Mouse (Mus musculus): ENCODE measurements around the gene Pigs. TPM values are rescaled to one million over a fixed set of nuclear protein-coding genes. Genes with fewer than 3 reads are reported as not detected.

Pigs gene
- polyA plus RNA-seq, 1 experiment from 2014 or later: 72.3 TPM

DNA sequence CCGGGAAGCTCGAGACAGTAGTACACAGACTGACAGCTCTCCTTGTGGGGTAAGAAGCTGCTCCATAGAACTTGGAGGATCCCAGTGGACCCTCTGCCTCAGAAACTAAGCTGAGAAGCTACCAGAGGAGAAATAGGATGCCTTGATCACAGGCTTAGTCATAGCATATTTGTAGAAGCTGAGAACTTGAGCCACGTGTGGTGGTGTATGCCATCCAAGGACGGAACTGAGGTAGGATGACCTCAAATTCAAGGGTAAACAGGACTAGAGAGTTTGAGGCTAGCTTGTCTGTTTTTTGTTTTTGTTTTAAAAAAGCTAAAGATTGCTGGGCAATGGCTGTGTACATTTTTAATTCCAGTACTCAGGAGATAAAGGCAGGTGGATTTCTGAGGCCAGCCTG lies 22.9 kb upstream of the Pigs start:
- Histone ChIP-seq H3K4me1 (ENCODE audit: control insufficient read depth, insufficient read depth, low read length) (no peaks in the 10 kb centered on the region), H3K27ac (ENCODE audit: low read depth, low read length) (no peak overlapping the region), H3K4me3 (ENCODE audit: low read depth, low read length) (no peak overlapping the region), H3K36me3 (ENCODE audit: control insufficient read depth, insufficient read depth, low read length) (peaks cover 9% of the 10 kb centered on the region), H3K9ac (ENCODE audit: low read length) (no peak overlapping the region), H3K27me3 (ENCODE audit: control insufficient read depth, insufficient read depth, low read length) (no peaks in the 10 kb centered on the region), H3K4me2 (ENCODE audit: low read depth) (no peak overlapping the region), H3K9me3 (ENCODE audit: control insufficient read depth, low read length) (no peaks in the 10 kb centered on the region)
- 95% methylated on average over 4 of the region's 4 CpGs for WGBS
- no peak for ATAC-seq (ENCODE audit: insufficient read depth, low FRiP score, low TSS enrichment)
- no peak for DNase-seq (ENCODE audit: low spot score)

DNA sequence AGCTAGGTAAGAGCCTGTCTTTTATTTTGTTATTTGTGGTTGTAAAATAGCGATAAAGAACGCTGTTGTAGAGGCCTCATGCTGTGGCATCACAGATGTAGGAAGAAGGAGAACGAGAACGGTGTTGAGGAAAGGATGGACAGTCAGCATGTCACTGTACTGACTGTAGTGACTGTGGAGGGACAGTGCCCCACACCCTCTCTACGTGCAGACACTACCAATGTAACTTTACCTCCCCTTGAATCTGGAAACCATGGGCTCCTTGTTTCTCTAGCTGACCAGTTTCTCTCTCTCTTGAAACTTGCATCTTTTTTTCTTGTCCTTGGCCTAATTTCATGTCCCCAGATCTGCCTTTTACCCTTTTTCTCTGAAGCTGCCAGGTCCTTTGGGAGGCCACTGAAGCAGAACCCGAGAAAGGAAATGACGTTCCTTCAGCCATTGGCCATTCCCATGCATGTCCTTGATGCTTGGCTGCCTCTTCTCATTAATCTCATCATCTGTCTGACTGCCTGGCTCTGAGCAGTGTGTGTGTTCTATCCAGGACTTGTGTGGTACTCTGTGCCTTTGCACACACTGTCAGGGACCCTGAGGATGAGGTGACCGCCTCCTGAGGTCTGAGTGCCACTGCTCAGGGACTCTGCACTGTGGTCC lies 17.2 kb upstream of the Pigs start:
- Histone ChIP-seq H3K4me1 (ENCODE audit: control insufficient read depth, insufficient read depth, low read length) (no peaks in the 10 kb centered on the region), H3K9ac (ENCODE audit: low read length) (no peak overlapping the region), H3K36me3 (ENCODE audit: control insufficient read depth, insufficient read depth, low read length) (peaks cover 30% of the 10 kb centered on the region), H3K9me3 (ENCODE audit: control insufficient read depth, low read length) (no peaks in the 10 kb centered on the region), H3K27me3 (ENCODE audit: control insufficient read depth, insufficient read depth, low read length) (no peaks in the 10 kb centered on the region), H3K4me2 (ENCODE audit: low read depth) (no peak overlapping the region), H3K27ac (ENCODE audit: low read depth, low read length) (no peak overlapping the region), H3K4me3 (ENCODE audit: low read depth, low read length) (no peak overlapping the region)
- ATAC-seq (ENCODE audit: insufficient read depth, low FRiP score, low TSS enrichment): no peak
- DNase-seq (ENCODE audit: low spot score): no peak
- WGBS: 84% methylated on average over 8 of the region's 8 CpGs

DNA sequence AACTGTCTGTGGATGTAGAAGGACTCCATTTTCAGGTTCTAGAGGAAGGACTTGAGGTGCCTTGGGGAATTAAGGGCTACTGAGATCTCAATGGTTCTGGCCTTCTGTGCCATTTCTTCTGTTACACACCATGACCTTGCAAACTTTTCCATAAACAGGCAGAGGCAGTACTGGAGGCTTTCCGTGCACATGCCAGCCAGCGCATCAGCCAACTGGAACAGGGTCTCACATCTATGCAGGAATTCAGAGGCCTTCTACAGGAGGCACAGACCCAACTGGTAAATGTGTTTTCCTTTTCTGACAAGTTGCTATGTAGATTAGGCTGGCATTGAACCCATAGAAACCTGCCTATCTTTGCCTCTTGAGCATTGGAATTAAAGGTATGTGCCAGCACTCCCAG lies 14.6 kb upstream of the Pigs start:
- WGBS: 100% methylated on average over 2 of the region's 2 CpGs
- peaks cover 37% of the 10 kb centered on the region for H3K36me3 ChIP-seq (ENCODE audit: control insufficient read depth, insufficient read depth, low read length)

DNA sequence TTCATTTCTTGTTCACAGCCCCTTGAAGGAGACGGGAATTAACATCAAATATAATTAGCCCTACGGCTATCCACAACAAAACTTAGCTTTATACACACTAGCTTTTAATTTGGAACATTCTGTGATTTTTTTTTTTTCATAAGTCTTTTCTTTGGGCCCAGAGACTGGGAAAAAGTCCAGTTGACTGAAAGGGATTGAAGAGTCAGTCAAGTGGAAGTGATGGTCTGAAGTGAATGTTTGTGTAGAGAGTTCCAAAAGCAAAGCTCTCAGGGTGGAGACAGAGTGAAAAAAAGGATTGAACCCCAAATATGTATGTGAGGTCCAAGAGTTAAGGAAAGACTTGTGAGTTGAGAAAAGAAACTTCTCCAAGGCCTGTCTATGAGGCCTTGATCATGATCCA lies 9.8 kb upstream of the Pigs start:
- ATAC-seq (ENCODE audit: insufficient read depth, low FRiP score, low TSS enrichment) (no peak), DNase-seq (ENCODE audit: low spot score) (no peak)
- WGBS: 89% methylated on average over 2 of the region's 2 CpGs
- Histone ChIP-seq H3K9me3 (ENCODE audit: control insufficient read depth, low read length) (no peaks in the 10 kb centered on the region), H3K36me3 (ENCODE audit: control insufficient read depth, insufficient read depth, low read length) (peaks cover 39% of the 10 kb centered on the region), H3K4me1 (ENCODE audit: control insufficient read depth, insufficient read depth, low read length) (peaks cover 5% of the 10 kb centered on the region; the same call in 1 of the 2 replicates), H3K4me2 (ENCODE audit: low read depth) (no peak overlapping the region), H3K4me3 (ENCODE audit: low read depth, low read length) (no peak overlapping the region), H3K9ac (ENCODE audit: low read length) (no peak overlapping the region), H3K27ac (ENCODE audit: low read depth, low read length) (no peak overlapping the region), H3K27me3 (ENCODE audit: control insufficient read depth, insufficient read depth, low read length) (no peaks in the 10 kb centered on the region)

More for the DNA sequence above, 14.6 kb upstream of the Pigs start:
- Histone ChIP-seq H3K27ac (ENCODE audit: low read depth, low read length) (no peak overlapping the region), H3K27me3 (ENCODE audit: control insufficient read depth, insufficient read depth, low read length) (no peaks in the 10 kb centered on the region), H3K9ac (ENCODE audit: low read length) (no peak overlapping the region), H3K4me2 (ENCODE audit: low read depth) (no peak overlapping the region), H3K9me3 (ENCODE audit: control insufficient read depth, low read length) (no peaks in the 10 kb centered on the region), H3K4me1 (ENCODE audit: control insufficient read depth, insufficient read depth, low read length) (no peaks in the 10 kb centered on the region), H3K4me3 (ENCODE audit: low read depth, low read length) (no peak overlapping the region)
- DNase-seq (ENCODE audit: low spot score) (no peak), ATAC-seq (ENCODE audit: insufficient read depth, low FRiP score, low TSS enrichment) (no peak)

DNA sequence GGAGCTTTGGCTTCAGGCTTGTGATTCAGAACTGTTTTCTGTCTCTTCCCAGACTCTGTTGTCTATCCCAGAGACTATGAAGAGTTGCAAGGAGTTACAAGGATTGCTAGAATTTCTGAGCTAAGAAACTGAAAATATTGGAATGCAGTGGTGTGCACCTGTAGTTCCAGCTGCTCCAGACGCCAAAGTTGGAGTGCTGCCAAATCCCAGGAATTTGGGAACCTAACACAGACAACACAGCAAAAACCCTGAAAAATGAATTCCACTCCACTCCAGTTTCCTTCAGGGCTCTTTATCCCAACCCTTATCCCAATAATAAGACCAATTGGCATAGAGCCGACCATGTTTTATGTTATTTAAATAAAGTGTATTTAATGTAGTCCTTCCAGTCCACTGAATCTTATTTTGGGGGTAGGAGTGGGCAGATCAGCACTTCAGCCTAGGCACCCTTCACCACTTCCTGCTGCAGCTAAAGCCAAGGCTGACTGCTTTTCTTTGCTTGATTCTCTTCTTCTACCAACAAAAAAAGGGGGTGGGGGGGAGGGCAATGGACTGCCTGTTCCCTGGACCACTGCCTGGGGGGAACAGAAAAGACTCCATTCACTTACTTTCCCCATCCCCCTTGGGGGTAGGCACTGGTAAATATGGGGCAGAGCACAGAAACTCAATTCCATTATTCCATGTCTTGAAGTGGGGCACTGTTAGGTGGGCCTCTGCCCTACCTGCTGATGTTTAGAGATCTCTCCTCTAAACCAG lies 6.0 kb upstream of the Pigs start:
- peak overlapping the region; percentile 4; the same call in 1 of the 2 replicates for H3K27ac ChIP-seq (ENCODE audit: low read depth, low read length)

DNA sequence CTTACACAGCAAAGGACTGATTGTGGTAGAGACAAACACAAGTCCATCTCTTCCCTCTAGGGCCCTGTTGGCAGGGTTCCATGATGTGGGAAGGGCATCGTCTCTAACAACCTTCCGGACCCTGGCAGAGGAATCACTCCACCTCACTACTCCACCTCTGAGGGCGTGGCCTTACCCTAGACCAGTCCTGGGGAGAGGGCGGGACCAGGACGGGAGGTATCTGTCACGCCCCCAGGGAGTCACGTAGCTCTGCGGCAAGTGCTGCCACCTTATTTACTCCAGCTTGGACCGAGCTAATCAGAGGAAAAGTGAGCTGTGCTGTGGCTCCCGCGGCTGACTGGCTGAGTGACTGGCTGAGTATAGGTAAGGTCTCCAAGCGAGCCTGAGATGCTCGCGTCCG lies 5.4 kb upstream of the Pigs start, which contains the start of gene Aldoc:
Aldoc (plus strand) TSS at position 109 of the 400 bp plus-strand sequence.
- Histone ChIP-seq H3K36me3 (ENCODE audit: control insufficient read depth, insufficient read depth, low read length) (peaks cover 14% of the 10 kb centered on the region), H3K4me2 (ENCODE audit: low read depth) (0 out of 2 replicates have a peak within 1 kb of the TSS, but pooled peaks have one; percentile 9), H3K4me1 (ENCODE audit: control insufficient read depth, insufficient read depth, low read length) (peaks cover 5% of the 10 kb centered on the region; the same call in 1 of the 2 replicates), H3K27ac (ENCODE audit: low read depth, low read length) (peak within 1 kb of the TSS; percentile 4; the same call in 1 of the 2 replicates), H3K27me3 (ENCODE audit: control insufficient read depth, insufficient read depth, low read length) (no peaks in the 10 kb centered on the region), H3K4me3 (ENCODE audit: low read depth, low read length) (no peak within 1 kb of the TSS), H3K9me3 (ENCODE audit: control insufficient read depth, low read length) (no peaks in the 10 kb centered on the region), H3K9ac (ENCODE audit: low read length) (no peak within 1 kb of the TSS)
- ATAC-seq (ENCODE audit: insufficient read depth, low FRiP score, low TSS enrichment) (no peak), DNase-seq (ENCODE audit: low spot score) (peak; percentile 43)
- WGBS: 4% methylated on average over 15 of the region's 15 CpGs

More for the DNA sequence above, 6.0 kb upstream of the Pigs start:
- H3K4me2 ChIP-seq (ENCODE audit: low read depth): 0 out of 2 replicates have a peak overlapping the region, but pooled peaks have one; percentile 9
- H3K9ac ChIP-seq (ENCODE audit: low read length): no peak overlapping the region
- DNase-seq (ENCODE audit: low spot score): no peak
- H3K4me1 ChIP-seq (ENCODE audit: control insufficient read depth, insufficient read depth, low read length): peaks cover 5% of the 10 kb centered on the region; the same call in 1 of the 2 replicates
- no peak overlapping the region for H3K4me3 ChIP-seq (ENCODE audit: low read depth, low read length)
- peaks cover 19% of the 10 kb centered on the region for H3K36me3 ChIP-seq (ENCODE audit: control insufficient read depth, insufficient read depth, low read length)
- no peak for ATAC-seq (ENCODE audit: insufficient read depth, low FRiP score, low TSS enrichment)
- no peaks in the 10 kb centered on the region for H3K27me3 ChIP-seq (ENCODE audit: control insufficient read depth, insufficient read depth, low read length)
- no peaks in the 10 kb centered on the region for H3K9me3 ChIP-seq (ENCODE audit: control insufficient read depth, low read length)
- WGBS: 79% methylated on average over 2 of the region's 2 CpGs

DNA sequence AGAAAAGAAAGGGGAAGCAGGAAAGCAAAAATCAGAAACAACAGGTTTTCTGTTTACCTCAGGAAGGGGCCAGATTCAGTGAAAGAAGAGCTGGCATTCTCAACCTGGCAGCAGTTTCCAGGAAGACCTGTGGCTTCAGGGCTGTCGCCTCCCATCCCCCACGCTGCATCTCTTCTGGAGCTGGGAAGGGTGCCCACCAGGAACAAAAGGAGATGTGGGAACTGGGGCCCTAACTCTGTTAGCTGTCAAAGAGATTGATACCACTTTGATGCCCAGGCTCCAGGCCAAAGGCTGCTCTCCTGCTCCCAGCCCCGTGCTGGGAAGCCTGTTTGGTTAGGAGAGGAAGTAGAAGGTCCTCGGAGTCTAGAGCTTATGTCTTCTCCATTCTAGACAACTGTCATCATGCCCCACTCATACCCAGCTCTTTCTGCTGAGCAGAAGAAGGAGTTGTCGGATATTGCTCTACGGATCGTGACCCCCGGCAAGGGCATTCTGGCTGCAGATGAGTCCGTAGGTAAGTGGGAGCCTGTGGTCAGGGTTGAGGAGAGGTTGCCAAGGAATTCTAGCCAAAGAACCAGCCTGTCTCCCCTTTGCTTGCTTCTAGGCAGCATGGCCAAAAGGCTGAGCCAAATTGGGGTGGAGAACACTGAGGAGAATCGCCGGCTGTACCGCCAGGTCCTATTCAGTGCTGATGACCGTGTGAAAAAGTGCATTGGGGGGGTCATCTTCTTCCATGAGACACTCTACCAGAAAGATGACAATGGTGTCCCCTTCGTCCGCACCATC lies 4.0 kb upstream of the Pigs start:
- WGBS: 81% methylated on average over 15 of the region's 15 CpGs
- no peak overlapping the region for H3K4me3 ChIP-seq (ENCODE audit: low read depth, low read length)
- no peaks in the 10 kb centered on the region for H3K27me3 ChIP-seq (ENCODE audit: control insufficient read depth, insufficient read depth, low read length)
- no peak overlapping the region for H3K4me2 ChIP-seq (ENCODE audit: low read depth)
- no peak overlapping the region for H3K9ac ChIP-seq (ENCODE audit: low read length)
- H3K4me1 ChIP-seq (ENCODE audit: control insufficient read depth, insufficient read depth, low read length): peaks cover 10% of the 10 kb centered on the region; the same call in 1 of the 2 replicates
- H3K9me3 ChIP-seq (ENCODE audit: control insufficient read depth, low read length): no peaks in the 10 kb centered on the region
- no peak for ATAC-seq (ENCODE audit: insufficient read depth, low FRiP score, low TSS enrichment)
- no peak overlapping the region for H3K27ac ChIP-seq (ENCODE audit: low read depth, low read length)
- no peak for DNase-seq (ENCODE audit: low spot score)
- peaks cover 11% of the 10 kb centered on the region for H3K36me3 ChIP-seq (ENCODE audit: control insufficient read depth, insufficient read depth, low read length)

DNA sequence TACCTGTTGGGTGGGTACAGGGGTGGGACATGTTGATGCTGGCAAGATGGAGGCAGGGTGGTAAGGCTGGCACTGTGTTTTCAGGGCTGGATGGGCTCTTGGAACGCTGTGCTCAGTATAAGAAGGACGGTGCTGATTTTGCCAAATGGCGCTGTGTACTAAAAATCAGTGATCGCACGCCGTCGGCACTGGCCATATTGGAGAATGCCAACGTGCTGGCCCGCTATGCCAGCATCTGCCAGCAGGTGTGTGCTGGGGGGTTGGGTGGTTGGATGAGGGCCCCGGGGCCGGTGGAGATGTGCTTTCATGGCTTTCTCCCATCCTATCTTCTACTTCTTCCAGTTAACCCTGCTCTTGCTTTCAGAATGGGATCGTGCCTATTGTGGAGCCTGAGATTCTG lies 3.2 kb upstream of the Pigs start:
- 91% methylated on average over 12 of the region's 12 CpGs for WGBS
- Histone ChIP-seq H3K36me3 (ENCODE audit: control insufficient read depth, insufficient read depth, low read length) (peaks cover 7% of the 10 kb centered on the region), H3K4me2 (ENCODE audit: low read depth) (no peak overlapping the region)

More for the DNA sequence above, 3.2 kb upstream of the Pigs start:
- ATAC-seq (ENCODE audit: insufficient read depth, low FRiP score, low TSS enrichment): no peak
- Histone ChIP-seq H3K27me3 (ENCODE audit: control insufficient read depth, insufficient read depth, low read length) (no peaks in the 10 kb centered on the region), H3K4me1 (ENCODE audit: control insufficient read depth, insufficient read depth, low read length) (peaks cover 11% of the 10 kb centered on the region; the same call in 1 of the 2 replicates), H3K9ac (ENCODE audit: low read length) (no peak overlapping the region), H3K27ac (ENCODE audit: low read depth, low read length) (no peak overlapping the region), H3K9me3 (ENCODE audit: control insufficient read depth, low read length) (no peaks in the 10 kb centered on the region), H3K4me3 (ENCODE audit: low read depth, low read length) (no peak overlapping the region)
- no peak for DNase-seq (ENCODE audit: low spot score)
